Mouse (Mus musculus) neural tube, embryonic 12.5 days (tissue): ENCODE data around the gene Sp1. TPM values are rescaled to one million over a fixed set of nuclear protein-coding genes. Genes with fewer than 3 reads are reported as not detected.

ENCODE experiments used
- ATAC-seq: fragments of 200-750 bp; cut with Nextera tagmentation; 2 replicates; pipeline ENCODE4 v1.8.0; 2017; ENCODE audit warnings: low read depth, mild to moderate bottlenecking, moderate TSS enrichment, moderate library complexity; ENCODE audit not compliant: low FRiP score
- H3K27ac ChIP-seq: fragments of 300-500 bp; sonication (generic); 2 replicates; pipeline ENCODE4 v1.5.1; 2016
- H3K27me3 ChIP-seq: fragments of 300-500 bp; sonication (generic); replicated peaks from 2 replicates; pipeline ENCODE4 v1.6.1; 2016; ENCODE audit warnings: mild to moderate bottlenecking
- H3K36me3 ChIP-seq: fragments of 300-500 bp; sonication (generic); 2 replicates; pipeline ENCODE4 v1.6.1; 2016; ENCODE audit warnings: mild to moderate bottlenecking
- H3K4me1 ChIP-seq: fragments of 300-500 bp; sonication (generic); 2 replicates; pipeline ENCODE4 v1.6.1; 2016
- H3K4me2 ChIP-seq: fragments of 300-500 bp; sonication (generic); replicated peaks from 2 replicates; pipeline ENCODE4 v1.6.1; 2016; ENCODE audit warnings: mild to moderate bottlenecking
- H3K4me3 ChIP-seq: fragments of 300-500 bp; sonication (generic); 2 replicates; pipeline ENCODE4 v1.5.1; 2016
- H3K9ac ChIP-seq: fragments of 300-500 bp; sonication (generic); 2 replicates; pipeline ENCODE4 v1.6.1; 2016; ENCODE audit warnings: mild to moderate bottlenecking
- H3K9me3 ChIP-seq: fragments of 300-500 bp; sonication (generic); 2 replicates; pipeline ENCODE4 v1.6.1; 2016; ENCODE audit warnings: mild to moderate bottlenecking
- WGBS: fragments of 180-500 bp; shearing (Covaris S2); methylation state at CpG from one replicate; pipeline ENCODE4 v1.1.7; 2016; 5-methylcytosine and 5-hydroxymethylcytosine counted together
- polyA plus RNA-seq: library from polyadenylated mRNA; unstranded; fragments of >200 nt; fragmentation: Nextera tagmentation; extraction: Ambion mirVana; gene quantifications from 2 replicates; pipeline ENCODE4 v1.2.1, GENCODE M21; 2016

Sp1 gene
- polyA plus RNA-seq, 1 experiment from 2014 or later: 6.9 TPM

DNA sequence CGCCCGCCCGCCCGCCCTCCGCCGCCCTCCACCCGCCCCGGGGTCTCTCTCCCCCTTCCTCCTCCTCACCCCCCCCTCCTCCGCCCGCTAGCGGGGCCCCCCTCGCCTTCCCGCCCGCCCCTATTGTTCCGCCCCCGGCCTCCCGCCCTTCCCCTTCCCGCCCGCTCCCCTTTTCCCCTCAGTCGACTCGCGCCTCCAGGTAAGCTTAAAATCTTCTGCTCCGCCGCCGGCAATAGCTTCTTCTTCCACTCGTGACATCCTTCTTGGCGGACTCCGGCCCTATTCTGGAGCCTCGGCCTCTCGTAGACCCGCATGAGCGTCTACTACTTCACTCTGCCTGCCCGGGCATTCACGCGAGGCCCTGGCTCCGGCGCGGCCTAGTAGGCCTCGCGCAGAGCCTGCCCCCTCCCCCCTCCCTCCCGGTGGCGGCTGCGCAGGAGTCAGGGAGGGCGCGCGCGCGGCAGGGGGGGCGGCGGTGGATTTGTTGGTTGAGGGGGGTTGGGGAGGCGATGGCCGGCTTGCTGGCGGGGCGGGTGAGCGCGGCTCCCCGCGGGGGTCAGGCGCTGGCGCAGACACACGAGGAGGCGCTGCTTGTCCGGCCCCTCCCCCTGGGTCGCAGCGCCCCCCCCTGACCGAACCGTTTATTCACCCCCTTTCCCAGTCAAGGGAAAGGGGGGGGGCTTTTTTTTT lies 64.8 kb downstream of the Sp1 start:
- WGBS: 0% methylated on average over 48 of the region's 67 CpGs
- peak overlapping the region; percentile 76 for H3K4me3 ChIP-seq
- H3K27ac ChIP-seq: peak overlapping the region; percentile 95
- H3K9me3 ChIP-seq: no peaks in the 10 kb centered on the region
- peak; percentile 79 for ATAC-seq
- H3K4me2 ChIP-seq: peak overlapping the region; percentile 73
- peaks cover 19% of the 10 kb centered on the region for H3K36me3 ChIP-seq
- peak overlapping the region; percentile 92 for H3K9ac ChIP-seq
- peaks cover 8% of the 10 kb centered on the region; the same call in 1 of the 2 replicates for H3K4me1 ChIP-seq
- H3K27me3 ChIP-seq: no peaks in the 10 kb centered on the region

DNA sequence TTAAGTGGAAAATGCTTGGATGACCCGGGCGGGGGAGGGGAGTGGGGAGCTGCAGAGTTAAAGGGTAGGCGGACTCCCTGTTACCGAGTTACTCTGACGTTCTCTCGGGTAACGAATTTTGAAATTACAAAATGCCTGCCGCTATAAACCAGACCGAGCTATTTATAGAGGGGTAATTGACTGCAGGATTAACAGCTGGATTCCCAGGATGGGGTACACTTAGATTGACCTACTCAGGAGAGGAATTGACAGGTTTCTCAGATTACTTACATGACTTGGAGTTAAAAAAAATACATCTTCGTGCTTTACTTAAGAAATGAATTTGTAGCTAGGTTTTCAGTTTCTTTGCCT lies 65.3 kb downstream of the Sp1 start:
- Histone ChIP-seq H3K27ac (no peak overlapping the region; the same call in 1 of the 2 replicates), H3K27me3 (no peaks in the 10 kb centered on the region), H3K4me1 (peaks cover 8% of the 10 kb centered on the region; the same call in 1 of the 2 replicates), H3K4me3 (peak overlapping the region; percentile 76), H3K9ac (peak overlapping the region; percentile 92), H3K36me3 (peaks cover 24% of the 10 kb centered on the region), H3K9me3 (no peaks in the 10 kb centered on the region), H3K4me2 (peak overlapping the region; percentile 73)
- under 1% methylated on average over 10 of the region's 10 CpGs for WGBS
- ATAC-seq: no peak

DNA sequence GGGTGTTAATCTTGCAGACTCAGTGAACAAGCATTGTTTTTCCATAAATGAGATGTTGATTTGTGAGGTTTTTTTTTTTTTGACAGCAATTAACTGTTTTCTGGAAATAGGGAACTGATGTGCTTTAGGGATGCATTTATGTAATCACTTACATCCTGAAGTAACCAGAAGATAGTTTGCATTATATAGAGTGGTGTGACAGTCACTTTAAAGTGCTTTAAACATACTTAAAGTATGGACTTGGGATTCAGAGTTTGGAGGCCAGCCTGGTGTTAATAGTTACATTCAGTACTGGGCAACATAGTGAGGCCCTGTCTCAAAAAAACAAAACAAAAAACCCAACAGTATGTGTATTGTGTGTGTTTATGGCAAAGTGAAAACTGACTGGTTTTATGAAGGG lies 65.8 kb downstream of the Sp1 start:
- Histone ChIP-seq H3K4me2 (peak overlapping the region; percentile 73), H3K9me3 (no peaks in the 10 kb centered on the region), H3K4me1 (peaks cover 8% of the 10 kb centered on the region; the same call in 1 of the 2 replicates), H3K36me3 (peaks cover 29% of the 10 kb centered on the region), H3K9ac (peak overlapping the region; percentile 92), H3K4me3 (peak overlapping the region; percentile 76), H3K27me3 (no peaks in the 10 kb centered on the region), H3K27ac (no peak overlapping the region)
- no peak for ATAC-seq

DNA sequence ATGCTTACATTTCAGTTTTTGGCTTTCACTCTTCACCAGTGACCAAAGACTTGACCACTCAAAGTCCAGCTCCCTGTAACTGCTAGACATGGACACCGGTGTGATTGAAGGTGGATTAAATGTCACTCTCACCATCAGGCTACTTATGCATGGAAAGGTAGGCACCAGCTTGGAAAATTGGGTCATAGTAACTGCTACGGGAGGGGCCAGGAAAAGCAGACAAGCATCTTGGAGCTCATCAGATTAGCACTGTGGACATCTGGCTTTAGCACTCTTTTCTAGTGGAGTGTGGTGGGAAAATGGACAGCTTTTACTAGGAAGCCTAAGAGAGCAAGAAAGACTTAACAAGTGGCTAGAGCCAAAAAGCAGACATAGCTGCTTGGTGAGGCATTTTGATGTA lies 67.3 kb downstream of the Sp1 start:
- Histone ChIP-seq H3K27ac (no peak overlapping the region), H3K4me1 (peaks cover 8% of the 10 kb centered on the region; the same call in 1 of the 2 replicates), H3K36me3 (peaks cover 41% of the 10 kb centered on the region), H3K9me3 (no peaks in the 10 kb centered on the region), H3K4me3 (no peak overlapping the region), H3K4me2 (0 out of 2 replicates have a peak overlapping the region, but pooled peaks have one; percentile 73), H3K27me3 (no peaks in the 10 kb centered on the region), H3K9ac (no peak overlapping the region)
- no peak for ATAC-seq
- 83% methylated on average over 2 of the region's 2 CpGs for WGBS

DNA sequence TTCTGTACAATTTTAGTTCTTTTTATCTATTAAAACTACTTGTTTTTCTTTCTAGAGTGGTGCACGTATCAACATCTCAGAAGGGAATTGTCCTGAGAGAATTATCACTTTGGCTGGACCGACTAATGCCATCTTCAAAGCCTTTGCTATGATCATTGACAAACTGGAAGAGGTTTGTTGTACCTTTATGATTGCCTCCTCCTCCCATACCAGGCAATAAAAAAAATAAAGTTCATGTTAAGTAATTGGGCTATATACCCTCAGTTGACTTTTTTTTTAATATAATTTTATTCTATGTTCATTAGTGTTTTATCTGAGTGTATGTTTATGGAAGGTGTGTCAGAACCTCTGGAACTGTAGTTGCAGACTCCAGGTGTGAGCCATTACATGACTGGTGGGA lies 68.6 kb downstream of the Sp1 start:
- H3K9ac ChIP-seq: no peak overlapping the region
- no peak for ATAC-seq
- H3K36me3 ChIP-seq: peaks cover 52% of the 10 kb centered on the region
- H3K4me2 ChIP-seq: no peak overlapping the region
- WGBS: 93% methylated on average over 2 of the region's 2 CpGs
- peaks cover 8% of the 10 kb centered on the region; the same call in 1 of the 2 replicates for H3K4me1 ChIP-seq
- H3K9me3 ChIP-seq: no peaks in the 10 kb centered on the region
- no peak overlapping the region for H3K27ac ChIP-seq
- H3K27me3 ChIP-seq: no peaks in the 10 kb centered on the region
- H3K4me3 ChIP-seq: no peak overlapping the region

DNA sequence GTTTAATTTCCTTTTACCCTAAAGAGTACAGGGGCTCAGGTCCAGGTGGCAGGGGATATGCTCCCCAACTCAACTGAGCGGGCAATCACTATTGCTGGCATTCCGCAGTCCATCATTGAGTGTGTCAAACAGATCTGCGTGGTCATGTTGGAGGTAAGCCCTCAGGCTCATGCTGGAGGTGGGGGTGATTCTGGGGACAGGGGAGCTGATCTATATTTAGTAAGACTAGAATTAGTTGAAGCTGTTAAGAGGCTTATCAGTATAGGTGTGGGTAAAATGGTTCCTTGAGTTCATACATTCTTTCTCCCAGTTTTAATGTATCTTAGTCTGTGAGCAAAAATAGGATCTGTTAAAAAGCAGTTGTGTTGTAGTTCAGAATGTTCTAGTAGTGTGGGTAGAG lies 77.2 kb downstream of the Sp1 start:
- ATAC-seq: no peak
- no peak overlapping the region for H3K27ac ChIP-seq
- no peak overlapping the region for H3K4me3 ChIP-seq
- H3K27me3 ChIP-seq: no peaks in the 10 kb centered on the region
- no peaks in the 10 kb centered on the region for H3K9me3 ChIP-seq
- no peaks in the 10 kb centered on the region for H3K4me1 ChIP-seq
- H3K36me3 ChIP-seq: peaks cover 82% of the 10 kb centered on the region
- no peak overlapping the region for H3K4me2 ChIP-seq
- 92% methylated on average over 3 of the region's 3 CpGs for WGBS
- H3K9ac ChIP-seq: no peak overlapping the region

DNA sequence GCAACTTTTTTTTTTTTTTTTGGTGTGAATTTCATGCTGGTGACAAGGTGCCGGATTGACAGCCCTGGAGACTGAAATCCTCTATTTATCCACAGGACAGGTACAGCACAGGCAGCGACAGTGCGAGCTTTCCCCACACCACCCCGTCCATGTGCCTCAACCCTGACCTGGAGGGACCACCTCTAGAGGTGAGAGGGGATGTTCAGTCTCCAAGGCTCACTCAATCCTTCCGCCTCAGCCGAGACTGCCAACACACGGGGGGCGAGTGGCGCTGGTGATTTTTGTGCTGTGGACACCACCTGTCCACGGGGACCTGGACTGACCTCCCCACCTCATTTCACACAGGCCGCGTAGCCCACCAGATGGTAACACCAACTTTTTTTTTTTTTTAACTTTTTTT lies 79.9 kb downstream of the Sp1 start:
- Histone ChIP-seq H3K4me1 (no peaks in the 10 kb centered on the region), H3K36me3 (peaks cover 87% of the 10 kb centered on the region), H3K4me3 (no peak overlapping the region), H3K4me2 (no peak overlapping the region), H3K27me3 (no peaks in the 10 kb centered on the region), H3K9me3 (no peaks in the 10 kb centered on the region), H3K9ac (no peak overlapping the region), H3K27ac (no peak overlapping the region)
- WGBS: 93% methylated on average over 12 of the region's 12 CpGs
- no peak for ATAC-seq

Other genes starting within 250 kb of the Sp1 start
- gene Zfp740, start 202.9 kb upstream of the Sp1 start, polyA plus RNA-seq: 98.3 and 105 TPM in 2 replicates
- 46.7 and 48.3 TPM in 2 replicates for gene Csad, start 201.4 kb upstream of the Sp1 start, polyA plus RNA-seq
- 0.29 and 0.79 TPM in 2 replicates for gene Itgb7, start 174.2 kb upstream of the Sp1 start, polyA plus RNA-seq
- gene Rarg, start 148.6 kb upstream of the Sp1 start, polyA plus RNA-seq: 15.4 and 18.7 TPM in 2 replicates
- 0.09 and 0.23 TPM in 2 replicates for gene Gm9918, start 135.6 kb upstream of the Sp1 start, polyA plus RNA-seq
- gene Mfsd5, start 126.7 kb upstream of the Sp1 start, polyA plus RNA-seq: 53.2 and 56.4 TPM in 2 replicates
- gene Espl1, start 109.9 kb upstream of the Sp1 start, polyA plus RNA-seq: 22.5 and 25.4 TPM in 2 replicates
- 373 and 404 TPM in 2 replicates for gene Pfdn5, start 80.0 kb upstream of the Sp1 start, polyA plus RNA-seq
- gene Myg1, start 74.4 kb upstream of the Sp1 start, polyA plus RNA-seq: 90.4 and 94.9 TPM in 2 replicates
- 51.3 and 53.2 TPM in 2 replicates for gene Aaas, start 55.4 kb upstream of the Sp1 start, polyA plus RNA-seq
- gene Sp7, start 39.0 kb upstream of the Sp1 start, polyA plus RNA-seq: 0.57 and 0.81 TPM in 2 replicates
- gene Amhr2, start 39.2 kb downstream of the Sp1 start, polyA plus RNA-seq: 0.23 TPM in 2 replicates
- 80.5 and 80.6 TPM in 2 replicates for gene Prr13, start 52.9 kb downstream of the Sp1 start, polyA plus RNA-seq
- 144 and 152 TPM in 2 replicates for gene Pcbp2, start 64.4 kb downstream of the Sp1 start, polyA plus RNA-seq
- not detected in 2 replicates for gene Gm10337, start 97.6 kb downstream of the Sp1 start, polyA plus RNA-seq
- 48.8 and 51.9 TPM in 2 replicates for gene Map3k12, start 110.9 kb downstream of the Sp1 start, polyA plus RNA-seq
- gene Tarbp2, start 112.0 kb downstream of the Sp1 start, polyA plus RNA-seq: 97.9 and 105 TPM in 2 replicates
- 4.8 and 5.4 TPM in 2 replicates for gene Npff, start 118.8 kb downstream of the Sp1 start, polyA plus RNA-seq
- not detected in 2 replicates for gene Gm28047, start 218.9 kb downstream of the Sp1 start, polyA plus RNA-seq
- 22.0 and 23.9 TPM in 2 replicates for gene Atf7, start 219.3 kb downstream of the Sp1 start, polyA plus RNA-seq